ENCODE assay signal across 7 mouse cellular contexts in the genomic region with DNA sequence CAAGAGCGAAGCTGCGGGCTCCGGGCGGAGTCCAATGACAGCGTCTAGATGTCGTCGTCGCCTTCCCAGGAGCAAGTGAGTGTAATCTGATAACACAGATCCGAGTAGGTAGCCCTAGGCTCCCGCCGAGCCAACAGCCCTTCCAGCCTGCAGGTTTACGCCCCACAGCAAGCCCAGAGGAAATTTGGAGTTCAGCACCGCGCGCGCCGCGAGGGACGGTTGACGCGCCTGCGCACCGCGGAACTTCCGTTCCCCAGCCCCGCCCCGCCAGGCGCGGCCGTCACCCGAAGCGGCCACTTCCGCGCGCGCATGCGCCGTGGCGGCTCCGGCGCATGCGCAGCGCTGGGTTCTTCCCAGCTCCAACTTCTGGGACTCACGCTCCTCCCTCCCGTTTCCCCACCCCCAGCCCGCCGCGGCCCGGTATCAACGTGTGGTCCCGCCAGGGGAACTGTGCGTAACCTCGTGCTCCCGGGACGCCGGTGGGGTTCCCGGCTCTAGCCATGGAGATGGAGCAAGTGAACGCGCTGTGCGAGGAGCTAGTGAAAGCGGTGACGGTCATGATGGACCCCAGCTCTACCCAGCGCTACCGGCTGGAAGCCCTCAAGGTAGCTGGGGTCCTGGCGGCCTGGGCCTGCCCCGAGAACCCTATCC. TPM values are rescaled to one million over a fixed set of nuclear protein-coding genes. Genes with fewer than 3 reads are reported as not detected.
DNase-seq lines count a peak whose midpoint lies in the region; ATAC-seq lines count a peak whose summit lies in the region.

A gene (minus strand): TSS at position 225 of the 651 bp plus-strand sequence.
A gene (plus strand): TSS at position 362 of the 651 bp plus-strand sequence.

- peak; percentile 97 for ATAC-seq in intestine, embryonic 15.5 days

- H3K4me1 ChIP-seq in intestine, embryonic 15.5 days (replicated peaks), result peaks cover 8% of the 10 kb centered on the region; the same call in 1 of the 2 replicates
- peaks cover 33% of the 10 kb centered on the region for H3K4me1 ChIP-seq in midbrain, embryonic 10.5 days

- H3K4me3 ChIP-seq in intestine, embryonic 15.5 days (replicated peaks), result peak within 1 kb of the TSS; percentile 84
- H3K4me3 ChIP-seq in midbrain, embryonic 10.5 days, result peak within 1 kb of the TSS; percentile 92

- H3K4me2 ChIP-seq in intestine, embryonic 15.5 days (replicated peaks), result peak within 1 kb of the TSS; percentile 81

- H3K9ac ChIP-seq in intestine, embryonic 15.5 days, result peak within 1 kb of the TSS; percentile 82

- under 1% methylated on average over 66 of the region's 66 CpGs for WGBS in intestine, embryonic 15.5 days
- under 1% methylated on average over 66 of the region's 66 CpGs for WGBS in midbrain, embryonic 10.5 days

- H3K9me3 ChIP-seq in intestine, embryonic 15.5 days, result no peaks in the 10 kb centered on the region
- H3K9me3 ChIP-seq in midbrain, embryonic 10.5 days (replicated peaks), result no peaks in the 10 kb centered on the region

- peak within 1 kb of the TSS; percentile 91 for H3K27ac ChIP-seq in intestine, embryonic 15.5 days
- H3K27ac ChIP-seq in midbrain, embryonic 10.5 days (replicated peaks), result peak within 1 kb of the TSS; percentile 87

- H3K27me3 ChIP-seq in intestine, embryonic 15.5 days (replicated peaks), result no peaks in the 10 kb centered on the region
- no peaks in the 10 kb centered on the region for H3K27me3 ChIP-seq in midbrain, embryonic 10.5 days (ENCODE audit: low read depth, poor library complexity, severe bottlenecking)

- intact Hi-C loops in gastrocnemius, postnatal 36 days (cut with DNase I), result loop anchor here (5.0 kb wide), 1 partner anchor 45 kb away; a partner anchor contains a TSS
- intact Hi-C loops in left cerebral cortex, postnatal 25 days (cut with DNase I), result loop anchor here (5.0 kb wide), 1 partner anchor 125 kb away; a partner anchor contains a TSS

- H3K36me3 ChIP-seq in intestine, embryonic 15.5 days, result peaks cover 9% of the 10 kb centered on the region; the same call in 1 of the 2 replicates
- H3K36me3 ChIP-seq in midbrain, embryonic 10.5 days, result peaks cover 60% of the 10 kb centered on the region

- DNase-seq in adrenal gland, adult 18-20 months (ENCODE audit: low spot score in 2 of 2), result peak; percentile 92 to 94
- peak; percentile 97 for DNase-seq in embryo, embryonic 11 days
- DNase-seq in gastrocnemius, postnatal 36 days, result peak; percentile 87 to 90
- DNase-seq in left cerebral cortex, postnatal 25 days (ENCODE audit: low spot score in 2 of 2), result peak; percentile 91 to 95
- DNase-seq in midbrain, embryonic 10.5 days (ENCODE audit: low spot score), result peak; percentile 94
- peak; percentile 92 for DNase-seq in right cerebral cortex, postnatal 4 days

RNA-seq across cellular contexts. Expression of the first gene that starts in this region (rescaled TPM):
- total RNA-seq in adrenal gland, adult 18-20 months (2021), result 10 to 100 TPM; 20.4 to 45.3 TPM
- total RNA-seq in gastrocnemius, postnatal 36 days (2021), result 10 to 100 TPM; 11.4 to 12.5 TPM
- polyA plus RNA-seq in intestine, embryonic 15.5 days (2015; fragmentation: Nextera tagmentation; extraction: Ambion mirVana), result 13.4 and 14.8 TPM in 2 replicates
- 1 to 10 TPM; 6.4 to 6.5 TPM for total RNA-seq in left cerebral cortex, postnatal 25 days (2021)
- 12.6 and 13.6 TPM in 2 replicates for polyA plus RNA-seq in midbrain, embryonic 10.5 days (2016; fragmentation: Nextera tagmentation; extraction: Ambion mirVana)

RNA-seq across cellular contexts. Expression of the second gene that starts in this region (rescaled TPM):
- 10 to 100 TPM; 45.7 to 85.4 TPM for total RNA-seq in adrenal gland, adult 18-20 months (2021)
- 1 to 10 TPM; 9.3 to 9.9 TPM for total RNA-seq in gastrocnemius, postnatal 36 days (2021)
- 31.6 and 31.9 TPM in 2 replicates for polyA plus RNA-seq in intestine, embryonic 15.5 days (2015; fragmentation: Nextera tagmentation; extraction: Ambion mirVana)
- total RNA-seq in left cerebral cortex, postnatal 25 days (2021), result 10 to 100 TPM; 40.5 to 41.4 TPM
- 67.1 and 70.7 TPM in 2 replicates for polyA plus RNA-seq in midbrain, embryonic 10.5 days (2016; fragmentation: Nextera tagmentation; extraction: Ambion mirVana)

Comparison
In these comparisons a context has a peak if more than half of its experiments do, and no peak if none do; other contexts are left out.
1. Peak in every context shown above with its lines: DNase-seq, ATAC-seq, H3K4me3 ChIP-seq and H3K27ac ChIP-seq.